Mouse (Mus musculus) CH12.LX (cell line): ENCODE results near the gene Ncbp2.

ENCODE experiments used
- GABPA ChIP-seq: IDR thresholded peaks from 2 replicates; pipeline ENCODE4 v1.6.1; 2012; ENCODE audit warnings: low read depth, low read length, improper control_type of control experiment, inconsistent platforms; ENCODE audit not compliant: insufficient replicate concordance
- POLR2A ChIP-seq: IDR thresholded peaks from 2 replicates; pipeline ENCODE4 v1.6.1; 2011; ENCODE audit warnings: low read depth, mild to moderate bottlenecking, improper control_type of control experiment, low read length
- ZMIZ1 ChIP-seq: IDR thresholded peaks from 2 replicates; pipeline ENCODE4 v1.6.1; 2012; ENCODE audit warnings: low read depth, mild to moderate bottlenecking, inconsistent platforms, low read length, improper control_type of control experiment

DNA sequence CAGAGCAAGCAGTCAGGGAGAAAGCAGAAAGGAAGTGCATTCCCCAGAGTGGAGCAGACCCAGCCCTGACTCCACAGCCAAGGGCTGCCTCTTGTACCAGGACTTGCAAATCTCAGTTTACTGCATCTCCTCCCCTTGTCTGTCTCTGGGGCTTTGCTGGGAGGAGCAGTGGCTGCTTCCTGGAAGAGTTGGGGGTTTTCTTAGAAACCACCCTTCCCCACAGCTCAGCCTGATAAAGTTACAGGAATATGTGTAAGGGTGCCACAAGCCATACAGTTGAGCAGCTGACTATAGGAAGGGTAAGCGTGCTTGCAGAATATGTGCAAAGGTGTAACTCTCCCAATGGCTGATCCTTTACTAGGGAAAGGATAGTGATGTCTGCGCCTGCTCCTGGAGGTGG is 7.7 kb upstream of the Ncbp2 start:
- TF ChIP-seq ZMIZ1 (no peak), POLR2A (no peak), GABPA (no peak)
